ENCODE assay signal across 8 mouse cellular contexts in the genomic region with DNA sequence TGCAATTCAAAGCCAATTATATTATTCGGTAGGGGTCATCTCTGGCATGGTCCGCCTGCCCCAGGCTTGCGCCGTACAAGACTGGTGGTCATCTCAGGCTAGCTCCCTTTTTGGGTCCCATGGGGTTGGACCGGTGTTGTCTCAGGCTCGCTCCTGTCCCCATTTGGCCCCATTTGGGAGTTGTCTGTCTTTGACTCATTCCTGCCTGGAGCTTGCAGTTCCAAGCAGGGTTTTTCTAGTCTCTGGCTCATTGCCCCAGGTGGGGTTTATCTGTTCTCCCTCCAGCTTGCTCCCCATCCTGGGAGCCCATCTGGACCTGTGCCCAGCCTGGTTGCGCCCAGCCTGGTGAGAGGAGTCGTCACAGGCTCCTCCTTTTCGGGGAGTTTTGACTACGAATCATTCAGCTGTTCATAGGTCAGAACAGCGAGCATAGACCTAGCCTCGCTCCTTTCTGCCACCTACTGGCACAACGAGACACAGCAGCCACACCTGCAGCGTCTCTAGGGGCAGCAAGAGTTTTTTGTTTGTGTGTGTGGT. TPM values are rescaled to one million over a fixed set of nuclear protein-coding genes. Genes with fewer than 3 reads are reported as not detected.
DNase-seq lines count a peak whose midpoint lies in the region; ATAC-seq lines count a peak whose summit lies in the region.

No protein-coding gene starts in this region.

- DNase-seq in Muller cell, postnatal 12 days (ENCODE audit: inconsistent ontology term), result peak; percentile 69
- DNase-seq in cerebellum, postnatal 10 days, result peak; percentile 93 to 95
- DNase-seq in frontal cortex, postnatal 14 days (ENCODE audit: low spot score in 2 of 2), result peak; percentile 58 to 71
- DNase-seq in layer of hippocampus, postnatal 25 days (ENCODE audit: extremely low spot score in 1 of 2, low spot score in 1 of 2), result peak; percentile 61 to 89
- peak; percentile 80 for DNase-seq in lung, postnatal 14 days
- peak; percentile 89 for DNase-seq in retina, embryonic 14.5 days (ENCODE audit: low spot score)
- DNase-seq in thymus, postnatal 4 days, result peak; percentile 89

- H3K27ac ChIP-seq in hindbrain, embryonic 13.5 days, result no peak overlapping the region

- no peaks in the 10 kb centered on the region for H3K9me3 ChIP-seq in hindbrain, embryonic 13.5 days

- peak; percentile 75 for ATAC-seq in hindbrain, embryonic 13.5 days (ENCODE audit: low FRiP score)

- no peaks in the 10 kb centered on the region for H3K27me3 ChIP-seq in hindbrain, embryonic 13.5 days

- no peaks in the 10 kb centered on the region for H3K36me3 ChIP-seq in hindbrain, embryonic 13.5 days

- H3K4me3 ChIP-seq in hindbrain, embryonic 13.5 days, result peak overlapping the region; percentile 19

- H3K4me2 ChIP-seq in hindbrain, embryonic 13.5 days, result peak overlapping the region; percentile 51

- peak overlapping the region; percentile 39; the same call in 1 of the 2 replicates for H3K9ac ChIP-seq in hindbrain, embryonic 13.5 days

- 30% methylated on average over 14 of the region's 14 CpGs for WGBS in hindbrain, embryonic 13.5 days

- H3K4me1 ChIP-seq in hindbrain, embryonic 13.5 days (replicated peaks), result peaks cover 5% of the 10 kb centered on the region; the same call in 1 of the 2 replicates

RNA-seq across cellular contexts. Expression of a gene that starts 44.4 kb away (rescaled TPM):
- 22.2 and 22.6 TPM in 2 replicates for polyA plus RNA-seq in hindbrain, embryonic 13.5 days (2015; fragmentation: Nextera tagmentation; extraction: Ambion mirVana)
- total RNA-seq in layer of hippocampus, postnatal 25 days (2021), result 100 to 1,000 TPM; 422 to 463 TPM

RNA-seq across cellular contexts. Expression of a gene that starts 54.8 kb away (rescaled TPM):
- polyA plus RNA-seq in hindbrain, embryonic 13.5 days (2015; fragmentation: Nextera tagmentation; extraction: Ambion mirVana), result 6.5 and 6.6 TPM in 2 replicates
- 10 to 100 TPM; 15.7 to 19.4 TPM for total RNA-seq in layer of hippocampus, postnatal 25 days (2021)
